Mouse (Mus musculus) liver, adult (tissue): ENCODE measurements around the gene Rnf123.

ENCODE experiments used
- GATA4 ChIP-seq: IDR thresholded peaks from 2 replicates; pipeline ENCODE4 v1.6.1; 2014; ENCODE audit warnings: mild to moderate bottlenecking, low read length; ENCODE audit not compliant: insufficient replicate concordance

The Rnf123 gene

GRCm38 (mm10) chr9:108027867-108028266, 55.3 kb downstream of the Rnf123 start:
- TF ChIP-seq GATA4, result no peak

- no peak for TF ChIP-seq GATA4
Measured at GRCm38 (mm10) chr9:108026584-108026983, 56.6 kb downstream of the Rnf123 start.

GRCm38 (mm10) chr9:108023216-108023615, 59.9 kb downstream of the Rnf123 start:
- TF ChIP-seq GATA4, result no peak

GRCm38 (mm10) chr9:108020741-108021140, 62.4 kb downstream of the Rnf123 start:
- no peak for TF ChIP-seq GATA4

GRCm38 (mm10) chr9:108017127-108017526, 66.0 kb downstream of the Rnf123 start:
- no peak for TF ChIP-seq GATA4

- TF ChIP-seq GATA4, result no peak
Measured at GRCm38 (mm10) chr9:108010385-108010784, 72.8 kb downstream of the Rnf123 start.

GRCm38 (mm10) chr9:108008041-108008440, 75.1 kb downstream of the Rnf123 start:
- no peak for TF ChIP-seq GATA4

GRCm38 (mm10) chr9:108003531-108003890, 79.6 kb downstream of the Rnf123 start:
- TF ChIP-seq GATA4, result no peak

- TF ChIP-seq GATA4, result no peak
Measured at GRCm38 (mm10) chr9:108002778-108003530, 80.2 kb downstream of the Rnf123 start.

- no peak for TF ChIP-seq GATA4
Measured at GRCm38 (mm10) chr9:108001922-108002770, 81.0 kb downstream of the Rnf123 start, which contains the start of gene Ip6k1. Gene Ip6k1, plus strand, starts transcription at chr9:108002501.
